ENCODE assay signal across 9 mouse cellular contexts in genomic region chr1:150535770-150536534, GRCm38 (mm10).
DNase-seq lines count a peak whose midpoint lies in the region; ATAC-seq and TF ChIP-seq lines count a peak whose summit lies in the region.
"Had no signal": no experiment of that assay in that cellular context is flagged by ENCODE, and none has a peak within 500 bp of the region (broad histone marks: within the 10 kb centered on the region; RNA-seq: fewer than 3 reads in every experiment).

No protein-coding gene starts in this region.

- no peak overlapping the region for H3K4me3 ChIP-seq in heart, embryonic 11.5 days (ENCODE audit: low read depth, low read length)
- H3K4me3 ChIP-seq in heart, embryonic 12.5 days, result no peak overlapping the region
- H3K4me3 ChIP-seq in midbrain, postnatal 0 days (ENCODE audit: low read depth, low read length), result no peak overlapping the region
- H3K4me3 ChIP-seq: myocyte had no signal

- H3K36me3 ChIP-seq in heart, embryonic 11.5 days (ENCODE audit: control insufficient read depth, insufficient read depth, low read length), result no peaks in the 10 kb centered on the region
- no peaks in the 10 kb centered on the region for H3K36me3 ChIP-seq in heart, embryonic 12.5 days
- H3K36me3 ChIP-seq in midbrain, postnatal 0 days (ENCODE audit: insufficient read depth, low read length), result no peaks in the 10 kb centered on the region

- H3K9ac ChIP-seq in heart, embryonic 11.5 days (ENCODE audit: low read depth, low read length), result peak overlapping the region; percentile 43
- H3K9ac ChIP-seq in heart, embryonic 12.5 days, result peak overlapping the region; percentile 34; the same call in 1 of the 2 replicates
- H3K9ac ChIP-seq in midbrain, postnatal 0 days (replicated peaks; ENCODE audit: low read length, poor library complexity, severe bottlenecking), result no peak overlapping the region

- H3K9me3 ChIP-seq in heart, embryonic 11.5 days (replicated peaks; ENCODE audit: control insufficient read depth, low read length), result no peaks in the 10 kb centered on the region
- no peaks in the 10 kb centered on the region for H3K9me3 ChIP-seq in heart, embryonic 12.5 days (replicated peaks)
- H3K9me3 ChIP-seq in midbrain, postnatal 0 days (ENCODE audit: low read length), result no peaks in the 10 kb centered on the region

- WGBS in heart, embryonic 11.5 days (ENCODE audit: insufficient replicate concordance), result 42% methylated on average over 16 of the region's 16 CpGs
- 44% methylated on average over 16 of the region's 16 CpGs for WGBS in heart, embryonic 12.5 days
- WGBS in midbrain, postnatal 0 days, result 29% methylated on average over 16 of the region's 16 CpGs

- no peak for ATAC-seq in heart, embryonic 11.5 days (replicated peaks; ENCODE audit: insufficient number of reproducible peaks, low FRiP score, low TSS enrichment)
- ATAC-seq in heart, embryonic 12.5 days (ENCODE audit: insufficient number of reproducible peaks, low FRiP score), result peak; percentile 39; the same call in 1 of the 2 replicates
- peak; percentile 49; the same call in 1 of the 2 replicates for ATAC-seq in midbrain, postnatal 0 days (ENCODE audit: low FRiP score)

- H3K4me2 ChIP-seq in heart, embryonic 11.5 days, result peak overlapping the region; percentile 35
- H3K4me2 ChIP-seq in heart, embryonic 12.5 days, result peak overlapping the region; percentile 47
- peak overlapping the region; percentile 16; the same call in 1 of the 2 replicates for H3K4me2 ChIP-seq in midbrain, postnatal 0 days (ENCODE audit: low read depth, low read length, poor library complexity, severe bottlenecking)

- intact Hi-C loops in left cerebral cortex, postnatal 10 days (cut with DNase I), result no loop called here

- H3K4me1 ChIP-seq in heart, embryonic 11.5 days (ENCODE audit: control insufficient read depth, insufficient read depth, low read length), result peaks cover 8% of the 10 kb centered on the region
- peaks cover 12% of the 10 kb centered on the region for H3K4me1 ChIP-seq in heart, embryonic 12.5 days (replicated peaks)
- H3K4me1 ChIP-seq in midbrain, postnatal 0 days (ENCODE audit: insufficient read depth, low read length), result no peaks in the 10 kb centered on the region

- DNase-seq in heart, adult 9 months (ENCODE audit: low spot score in 2 of 2), result no peak
- peak; percentile 45 for DNase-seq in kidney, postnatal 10 days
- peak; percentile 34 for DNase-seq in midbrain, postnatal 0 days (ENCODE audit: low spot score)
- DNase-seq in right cerebral cortex, postnatal 36 days (ENCODE audit: low spot score in 2 of 2), result no peak
- no peak for DNase-seq in left cerebral cortex, adult 8-10 months (ENCODE audit: low spot score in 2 of 2)
- DNase-seq in left cerebral cortex, postnatal 10 days (ENCODE audit: extremely low spot score in 1 of 2, low spot score in 2 of 2), result no peak

- peak overlapping the region; percentile 54; the same call in 1 of the 2 replicates for H3K27ac ChIP-seq in heart, embryonic 11.5 days (ENCODE audit: low read depth, low read length)
- H3K27ac ChIP-seq in heart, embryonic 12.5 days (ENCODE audit: poor library complexity, severe bottlenecking), result peak overlapping the region; percentile 9; the same call in 1 of the 2 replicates
- H3K27ac ChIP-seq in midbrain, postnatal 0 days (ENCODE audit: low read depth, low read length), result 0 out of 2 replicates have a peak overlapping the region, but pooled peaks have one; percentile 32

- no peaks in the 10 kb centered on the region for H3K27me3 ChIP-seq in heart, embryonic 11.5 days (ENCODE audit: control insufficient read depth, insufficient read depth, low read length)
- no peaks in the 10 kb centered on the region for H3K27me3 ChIP-seq in heart, embryonic 12.5 days (replicated peaks)
- H3K27me3 ChIP-seq in midbrain, postnatal 0 days (ENCODE audit: insufficient read depth, low read length), result no peaks in the 10 kb centered on the region

- no peak for TF ChIP-seq CTCF in midbrain, postnatal 0 days (IDR thresholded peaks at IDR 0.05)

Comparison
In these comparisons a context has a peak if more than half of its experiments do, and no peak if none do; other contexts are left out.
1. DNase-seq: peak in kidney, postnatal 10 days (single experiment) and midbrain, postnatal 0 days (single experiment); none in heart, adult 9 months (0 of 2), right cerebral cortex, postnatal 36 days (0 of 2), left cerebral cortex, adult 8-10 months (0 of 2) and left cerebral cortex, postnatal 10 days (0 of 2).
2. Peak in every context shown above with its lines, with median percentiles within 50 percentile points of each other: H3K27ac ChIP-seq and H3K4me2 ChIP-seq.